Mouse (Mus musculus): ENCODE measurements around the gene Rdh7.
"Not testable (repeated sequence)": the region's sequence is repeated elsewhere in the genome, so short reads cannot be mapped to it uniquely, and the experiment has no call there.

Rdh7 gene

GRCm38 (mm10) chr10:127835292-127835691 is 53.3 kb downstream of the Rdh7 start:
- in situ Hi-C loops (cut with MboI; ENCODE audit: unreplicated experiment in 2 of 2) = no loop called here

GRCm38 (mm10) chr10:127834186-127834585 is 54.4 kb downstream of the Rdh7 start:
- in situ Hi-C loops (cut with MboI; ENCODE audit: unreplicated experiment in 2 of 2) = not testable (repeated sequence)

All from v-Abl transformed pro-B cells (cell line).